Mouse (Mus musculus) brain, embryonic 14.5 days (tissue): Measurements from ENCODE around the gene Pitpnc1.

Experiments
- CTCF ChIP-seq: fragments of 200-500 bp; IDR thresholded peaks from 2 replicates; pipeline ENCODE4 v1.5.1; 2012; ENCODE audit warnings: inconsistent platforms, mild to moderate bottlenecking, moderate library complexity, borderline replicate concordance; ENCODE audit not compliant: insufficient read depth, insufficient read length; ENCODE audit errors: extremely low read depth
- POLR2A ChIP-seq: fragments of 200-500 bp; IDR thresholded peaks from 2 replicates; pipeline ENCODE4 v1.6.1; 2012; ENCODE audit warnings: mild to moderate bottlenecking, inconsistent platforms, borderline replicate concordance; ENCODE audit not compliant: poor library complexity, insufficient read depth, insufficient read length, severe bottlenecking; ENCODE audit errors: extremely low read depth

GRCm38 (mm10) chr11:107419925-107420324 lies 50.6 kb downstream of the Pitpnc1 start:
- no peak for TF ChIP-seq POLR2A
- no peak for TF ChIP-seq CTCF
